Mouse (Mus musculus) forebrain, postnatal 0 days (tissue): ENCODE data around the gene Sdad1. TPM values are rescaled to one million over a fixed set of nuclear protein-coding genes. Genes with fewer than 3 reads are reported as not detected.

Experiments
- ATAC-seq: fragments of 200-750 bp; cut with Nextera tagmentation; 2 replicates; pipeline ENCODE4 v1.8.0; 2017; ENCODE audit warnings: mild to moderate bottlenecking, moderate library complexity
- DNase-seq: peaks from one replicate; pipeline ENCODE4 v3.0.0-alpha.2; 2015
- H3K27ac ChIP-seq: fragments of 300-500 bp; sonication (generic); 2 replicates; pipeline ENCODE4 v1.5.1; 2014; ENCODE audit warnings: low read depth, mild to moderate bottlenecking, antibody characterized with exemption, low read length, moderate library complexity, mixed read lengths
- H3K27me3 ChIP-seq: fragments of 300-500 bp; sonication (generic); 2 replicates; pipeline ENCODE4 v1.6.1; 2014; ENCODE audit warnings: mild to moderate bottlenecking, low read length, mixed read lengths; ENCODE audit not compliant: insufficient read depth
- H3K36me3 ChIP-seq: fragments of 300-500 bp; sonication (generic); 2 replicates; pipeline ENCODE4 v1.6.1; 2014; ENCODE audit warnings: mild to moderate bottlenecking, moderate library complexity; ENCODE audit not compliant: insufficient read depth
- H3K4me1 ChIP-seq: fragments of 300-500 bp; sonication (generic); 2 replicates; pipeline ENCODE4 v1.6.1; 2014; ENCODE audit warnings: antibody characterized with exemption; ENCODE audit not compliant: insufficient read depth
- H3K4me2 ChIP-seq: fragments of 300-500 bp; sonication (generic); 2 replicates; pipeline ENCODE4 v1.6.1; 2014; ENCODE audit warnings: low read depth, mild to moderate bottlenecking, moderate library complexity
- H3K4me3 ChIP-seq: fragments of 300-500 bp; sonication (generic); 2 replicates; pipeline ENCODE4 v1.5.1; 2014; ENCODE audit warnings: low read depth, low read length, mixed read lengths
- H3K9ac ChIP-seq: fragments of 300-500 bp; sonication (generic); 2 replicates; pipeline ENCODE4 v1.6.1; 2014; ENCODE audit warnings: mild to moderate bottlenecking
- H3K9me3 ChIP-seq: fragments of 300-500 bp; sonication (generic); 2 replicates; pipeline ENCODE4 v1.6.1; 2016; ENCODE audit warnings: low read length
- CTCF ChIP-seq: sonication (generic); IDR thresholded peaks from 2 replicates; pipeline ENCODE4 v1.5.1; 2016; ENCODE audit warnings: antibody characterized with exemption, control low read depth, low read depth
- WGBS: fragments of 180-500 bp; shearing (Covaris S2); extraction: QIAGEN DNeasy Blood & Tissue Kit; methylation state at CpG from one replicate; pipeline ENCODE4 v1.1.7; 2014; 5-methylcytosine and 5-hydroxymethylcytosine counted together
- polyA plus RNA-seq: library from polyadenylated mRNA; unstranded; fragments of >200 nt; fragmentation: Nextera tagmentation; extraction: Ambion mirVana; gene quantifications from 2 replicates; pipeline ENCODE4 v1.2.1, GENCODE M21; 2015
- total RNA-seq: library from RNA; depleted of rRNA; stranded (reverse); fragments of >200 nt; gene quantifications from 2 replicates; pipeline ENCODE4 v1.2.3, GENCODE M21; 2014; rRNA removed

Sdad1 gene
- total and polyA plus RNA-seq, 2 experiments from 2014 or later = 27.9 to 32.0 TPM

DNA sequence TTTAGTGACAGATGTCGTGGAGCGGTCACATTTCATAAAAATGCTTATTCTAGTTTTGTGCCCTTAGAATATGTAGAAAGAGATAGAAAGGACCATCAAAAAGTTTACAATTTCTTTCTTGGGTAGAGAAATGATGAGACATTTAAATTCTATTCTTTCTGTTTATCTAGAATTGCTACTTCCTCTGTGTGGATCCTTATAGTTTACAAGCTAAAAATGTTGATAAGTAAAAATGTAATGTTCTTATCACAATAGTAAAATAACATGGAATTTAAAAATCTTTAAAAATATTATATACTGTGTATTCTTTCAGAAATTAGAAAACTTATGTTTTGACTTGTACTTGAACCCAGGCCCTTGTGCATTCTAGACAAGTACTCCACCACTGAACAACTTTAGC, 65.4 kb downstream of the Sdad1 start:
- Histone ChIP-seq H3K4me2 (no peak overlapping the region), H3K9me3 (no peaks in the 10 kb centered on the region), H3K9ac (no peak overlapping the region), H3K27me3 (no peaks in the 10 kb centered on the region), H3K36me3 (no peaks in the 10 kb centered on the region), H3K27ac (no peak overlapping the region), H3K4me1 (peaks cover 1% of the 10 kb centered on the region; the same call in 1 of the 2 replicates), H3K4me3 (no peak overlapping the region)
- no peak for TF ChIP-seq CTCF
- no peak for DNase-seq
- ATAC-seq = no peak
- WGBS = 97% methylated on average over 2 of the region's 2 CpGs

DNA sequence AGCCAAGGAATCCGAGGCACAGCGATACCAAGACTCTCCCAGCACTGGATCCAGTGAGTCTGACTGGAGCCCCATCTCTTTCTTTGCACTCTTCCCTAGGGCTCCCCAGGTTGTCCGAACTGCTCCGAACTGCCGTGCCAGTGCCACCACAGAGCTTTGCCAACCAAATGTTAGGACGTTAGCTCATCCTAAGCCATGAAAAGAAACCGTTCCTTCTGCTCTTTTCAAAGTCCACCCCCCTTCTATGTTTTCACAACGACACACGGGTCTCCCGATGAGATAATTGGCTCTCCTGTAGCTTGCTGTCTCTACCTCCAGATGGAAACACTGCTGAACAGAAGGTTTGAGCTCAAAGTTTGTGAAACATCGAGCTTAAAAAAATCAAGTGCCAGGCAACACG, 69.5 kb downstream of the Sdad1 start:
- Histone ChIP-seq H3K27me3 (no peaks in the 10 kb centered on the region), H3K4me3 (no peak overlapping the region), H3K36me3 (no peaks in the 10 kb centered on the region), H3K9ac (no peak overlapping the region), H3K4me1 (peaks cover 3% of the 10 kb centered on the region; the same call in 1 of the 2 replicates), H3K4me2 (no peak overlapping the region), H3K27ac (no peak overlapping the region), H3K9me3 (no peaks in the 10 kb centered on the region)
- no peak for TF ChIP-seq CTCF
- ATAC-seq (peak; percentile 84), DNase-seq (peak; percentile 67)
- WGBS = 58% methylated on average over 12 of the region's 12 CpGs

DNA sequence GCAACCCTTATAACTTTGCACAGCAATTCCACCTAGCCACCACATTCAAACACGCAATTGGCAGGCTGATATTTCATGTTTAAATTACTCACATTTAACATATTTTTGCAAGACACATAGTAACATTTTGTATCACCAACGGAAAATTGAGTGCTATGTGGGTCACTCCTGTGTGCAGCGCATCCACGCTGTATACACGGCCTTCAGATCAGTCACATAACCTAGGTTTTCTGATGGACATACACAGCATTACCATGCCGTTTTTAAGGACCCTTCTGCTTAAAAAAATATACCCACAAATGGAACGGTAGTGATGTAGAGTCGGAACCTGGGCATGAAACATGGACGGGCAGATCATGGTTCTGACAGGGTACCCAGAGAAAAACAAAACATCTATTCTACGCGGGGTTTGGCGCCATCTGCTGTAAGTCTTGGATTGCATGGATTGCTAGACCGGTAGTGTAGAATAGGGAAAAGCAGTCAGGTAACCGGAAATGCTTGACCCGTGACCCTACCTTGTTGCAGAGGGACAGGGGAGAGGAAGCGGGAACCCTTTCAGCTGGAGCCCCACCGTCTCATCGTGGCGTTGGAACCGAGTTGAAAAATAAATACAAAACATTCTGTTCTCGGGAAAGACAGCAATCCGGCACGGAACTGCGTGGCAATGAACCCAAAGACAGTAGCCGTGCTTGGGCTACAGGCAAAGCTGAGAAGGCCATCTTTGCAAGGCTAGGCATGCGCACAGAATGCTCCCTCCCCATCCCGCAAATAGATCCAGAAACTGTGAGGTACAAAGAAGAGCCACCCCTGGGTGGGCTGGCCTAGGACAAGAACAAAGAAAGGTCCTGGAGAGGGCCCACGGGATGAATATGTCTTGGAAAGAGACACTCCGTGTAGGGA, 70.7 kb downstream of the Sdad1 start:
- Histone ChIP-seq H3K36me3 (no peaks in the 10 kb centered on the region), H3K9me3 (no peaks in the 10 kb centered on the region), H3K4me1 (peaks cover 3% of the 10 kb centered on the region; the same call in 1 of the 2 replicates), H3K9ac (no peak overlapping the region), H3K4me2 (peak overlapping the region; percentile 34), H3K4me3 (no peak overlapping the region), H3K27me3 (no peaks in the 10 kb centered on the region), H3K27ac (no peak overlapping the region)
- 44% methylated on average over 29 of the region's 29 CpGs for WGBS
- DNase-seq (peak; percentile 82), ATAC-seq (peak; percentile 78)
- peak; percentile 81 for TF ChIP-seq CTCF

DNA sequence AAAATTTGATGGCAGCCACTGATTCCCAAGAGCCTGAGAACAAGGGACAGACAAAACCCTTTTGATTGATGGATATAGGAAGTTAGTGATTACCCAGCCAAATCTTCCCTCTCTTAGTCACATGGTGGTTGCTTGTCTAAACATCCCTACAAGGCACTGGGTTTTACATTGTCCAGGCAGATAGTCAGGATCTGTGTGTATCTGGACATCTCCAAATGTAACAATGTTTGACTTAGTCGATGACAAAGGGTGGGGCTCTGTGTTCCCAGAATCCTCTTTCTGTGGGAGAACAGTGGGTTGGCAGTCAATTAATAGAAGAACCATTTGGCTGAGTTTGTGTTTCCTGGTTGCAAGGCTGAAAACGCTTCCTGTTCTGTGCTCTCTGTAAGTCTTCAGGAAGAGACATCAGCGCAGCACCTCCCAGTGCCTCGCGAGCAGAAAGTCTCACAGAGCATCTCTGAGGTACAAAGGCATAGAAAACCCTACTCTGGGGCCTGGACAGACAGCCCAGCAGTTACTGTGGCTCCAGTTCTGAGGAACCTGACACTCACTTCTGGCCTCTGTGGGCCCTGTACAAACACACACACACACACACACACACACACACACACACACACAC, 75.2 kb downstream of the Sdad1 start:
- Histone ChIP-seq H3K4me2 (no peak overlapping the region), H3K27ac (no peak overlapping the region), H3K27me3 (no peaks in the 10 kb centered on the region), H3K36me3 (no peaks in the 10 kb centered on the region), H3K9ac (no peak overlapping the region), H3K4me3 (no peak overlapping the region), H3K4me1 (peaks cover 3% of the 10 kb centered on the region; the same call in 1 of the 2 replicates), H3K9me3 (no peaks in the 10 kb centered on the region)
- DNase-seq = no peak
- 69% methylated on average over 5 of the region's 5 CpGs for WGBS
- no peak for ATAC-seq
- TF ChIP-seq CTCF = no peak

Other genes with a start within 250 kb of the Sdad1 start
- 221 and 223 TPM in 2 replicates for gene G3bp2, start 226.8 kb downstream of the Sdad1 start, total RNA-seq
- gene G3bp2, start 226.8 kb downstream of the Sdad1 start, polyA plus RNA-seq = 268 and 315 TPM in 2 replicates
- 18.9 and 19.1 TPM in 2 replicates for gene Uso1, start 172.5 kb downstream of the Sdad1 start, total RNA-seq
- gene Uso1, start 172.5 kb downstream of the Sdad1 start, polyA plus RNA-seq = 19.6 and 24.8 TPM in 2 replicates
- gene U90926, start 95.1 kb downstream of the Sdad1 start, total RNA-seq = not detected in 2 replicates
- not detected in 2 replicates for gene U90926, start 95.1 kb downstream of the Sdad1 start, polyA plus RNA-seq
- gene Ppef2, start 54.2 kb downstream of the Sdad1 start, total RNA-seq = 0.08 and 0.24 TPM in 2 replicates
- gene Ppef2, start 54.2 kb downstream of the Sdad1 start, polyA plus RNA-seq = 0.31 and 0.44 TPM in 2 replicates
- 22.5 and 33.1 TPM in 2 replicates for gene Naaa, start 32.3 kb downstream of the Sdad1 start, total RNA-seq
- gene Naaa, start 32.3 kb downstream of the Sdad1 start, polyA plus RNA-seq = 15.4 and 23.6 TPM in 2 replicates
- gene Cxcl9, start 17.6 kb upstream of the Sdad1 start, total RNA-seq = not detected in 2 replicates
- gene Cxcl9, start 17.6 kb upstream of the Sdad1 start, polyA plus RNA-seq = not detected in 2 replicates
- gene Art3, start 21.3 kb upstream of the Sdad1 start, total RNA-seq = 3.0 and 3.5 TPM in 2 replicates
- gene Art3, start 21.3 kb upstream of the Sdad1 start, polyA plus RNA-seq = 8.0 and 9.4 TPM in 2 replicates
- gene Cxcl10, start 38.4 kb upstream of the Sdad1 start, total RNA-seq = 0.38 and 0.86 TPM in 2 replicates
- gene Cxcl10, start 38.4 kb upstream of the Sdad1 start, polyA plus RNA-seq = 0.28 and 0.55 TPM in 2 replicates
- gene Nup54, start 124.7 kb upstream of the Sdad1 start, total RNA-seq = 80.1 and 94.5 TPM in 2 replicates
- 35.1 and 43.7 TPM in 2 replicates for gene Nup54, start 124.7 kb upstream of the Sdad1 start, polyA plus RNA-seq
- 123 and 149 TPM in 2 replicates for gene Scarb2, start 196.4 kb upstream of the Sdad1 start, total RNA-seq
- gene Scarb2, start 196.4 kb upstream of the Sdad1 start, polyA plus RNA-seq = 19.4 and 23.1 TPM in 2 replicates
- gene Fam47e, start 244.6 kb upstream of the Sdad1 start, total RNA-seq = 0.81 and 1.8 TPM in 2 replicates
- gene Fam47e, start 244.6 kb upstream of the Sdad1 start, polyA plus RNA-seq = 2.0 and 3.1 TPM in 2 replicates